Comparison of ENCODE assay signal across 9 mouse cellular contexts in genomic region chr2:38423886-38424277, GRCm38 (mm10).
DNase-seq lines count a peak whose midpoint lies in the region; ATAC-seq and TF ChIP-seq lines count a peak whose summit lies in the region.
"Had no signal": no experiment of that assay in that cellular context is flagged by ENCODE, and none has a peak within 500 bp of the region (broad histone marks: within the 10 kb centered on the region; RNA-seq: fewer than 3 reads in every experiment).

No protein-coding gene starts in this region.

- no peak overlapping the region for H3K9ac ChIP-seq in intestine, embryonic 15.5 days
- no peak overlapping the region for H3K9ac ChIP-seq in intestine, postnatal 0 days (ENCODE audit: low read depth, low read length)
- no peak overlapping the region for H3K9ac ChIP-seq in forebrain, embryonic 15.5 days (replicated peaks)
- H3K9ac ChIP-seq in midbrain, embryonic 13.5 days (replicated peaks) = peak overlapping the region; percentile 55

- no peaks in the 10 kb centered on the region for H3K36me3 ChIP-seq in intestine, embryonic 15.5 days
- H3K36me3 ChIP-seq in intestine, postnatal 0 days (ENCODE audit: control insufficient read depth, insufficient read depth) = no peaks in the 10 kb centered on the region
- H3K36me3 ChIP-seq in forebrain, embryonic 15.5 days = no peaks in the 10 kb centered on the region
- no peaks in the 10 kb centered on the region for H3K36me3 ChIP-seq in midbrain, embryonic 13.5 days

- TF ChIP-seq CTCF in intestine, postnatal 0 days (IDR thresholded peaks at IDR 0.05; ENCODE audit: low read depth) = no peak
- TF ChIP-seq CTCF in cerebellum, adult 2 months (IDR thresholded peaks at IDR 0.05; ENCODE audit: borderline replicate concordance, insufficient read depth, low read depth, low read length) = no peak

- H3K4me3 ChIP-seq in intestine, embryonic 15.5 days (replicated peaks) = no peak overlapping the region
- no peak overlapping the region for H3K4me3 ChIP-seq in intestine, postnatal 0 days (ENCODE audit: low read depth, low read length)
- no peak overlapping the region for H3K4me3 ChIP-seq in cerebellum, adult 2 months (replicated peaks; ENCODE audit: insufficient read depth, low read depth, low read length)
- H3K4me3 ChIP-seq in forebrain, embryonic 15.5 days = peak overlapping the region; percentile 29; the same call in 1 of the 2 replicates
- no peak overlapping the region for H3K4me3 ChIP-seq in midbrain, embryonic 13.5 days (replicated peaks)

- 0 out of 2 replicates have a peak overlapping the region, but pooled peaks have one; percentile 17 for H3K4me2 ChIP-seq in intestine, embryonic 15.5 days (replicated peaks)
- H3K4me2 ChIP-seq in intestine, postnatal 0 days (replicated peaks; ENCODE audit: low read depth) = no peak overlapping the region
- H3K4me2 ChIP-seq in forebrain, embryonic 15.5 days (replicated peaks) = peak overlapping the region; percentile 46
- peak overlapping the region; percentile 34 for H3K4me2 ChIP-seq in midbrain, embryonic 13.5 days (replicated peaks)

- no peak overlapping the region for H3K27ac ChIP-seq in intestine, embryonic 15.5 days
- H3K27ac ChIP-seq in intestine, postnatal 0 days (ENCODE audit: low read depth, low read length) = no peak overlapping the region
- no peak overlapping the region for H3K27ac ChIP-seq in cerebellum, adult 2 months (ENCODE audit: insufficient read depth, low read length)
- H3K27ac ChIP-seq in forebrain, embryonic 15.5 days (replicated peaks) = peak overlapping the region; percentile 80
- H3K27ac ChIP-seq in midbrain, embryonic 13.5 days = peak overlapping the region; percentile 92

- 36% methylated on average over 7 of the region's 7 CpGs for WGBS in intestine, embryonic 15.5 days
- WGBS in intestine, postnatal 0 days = 48% methylated on average over 7 of the region's 7 CpGs
- WGBS in cerebellum, adult 2 months = 10% methylated on average over 7 of the region's 7 CpGs
- WGBS in forebrain, embryonic 15.5 days = 5% methylated on average over 7 of the region's 7 CpGs
- 9% methylated on average over 7 of the region's 7 CpGs for WGBS in midbrain, embryonic 13.5 days

- no peak for TF ChIP-seq POLR2A in cerebellum, adult 2 months (IDR thresholded peaks at IDR 0.05; ENCODE audit: borderline replicate concordance, insufficient read depth, low read length)

- H3K27me3 ChIP-seq in intestine, embryonic 15.5 days (replicated peaks) = no peaks in the 10 kb centered on the region
- 0 out of 2 replicates have a peak, but pooled peaks cover 3% of the 10 kb centered on the region for H3K27me3 ChIP-seq in intestine, postnatal 0 days (replicated peaks; ENCODE audit: control insufficient read depth, insufficient read depth, low read length)
- no peaks in the 10 kb centered on the region for H3K27me3 ChIP-seq in cerebellum, adult 2 months (ENCODE audit: control insufficient read depth, insufficient read depth, low read length)
- no peaks in the 10 kb centered on the region for H3K27me3 ChIP-seq in forebrain, embryonic 15.5 days
- H3K27me3 ChIP-seq in midbrain, embryonic 13.5 days = no peaks in the 10 kb centered on the region; the same call in 1 of the 2 replicates

- DNase-seq in cerebellum, adult 2 months = peak; percentile 61 to 64
- no peak for DNase-seq in spleen, postnatal 10 days (ENCODE audit: low spot score in 2 of 2)
- no peak for DNase-seq in gastrocnemius, postnatal 10 days
- DNase-seq: adrenal gland, postnatal 25 days had no signal

- ATAC-seq in intestine, embryonic 15.5 days = no peak
- ATAC-seq in intestine, postnatal 0 days = no peak
- ATAC-seq in forebrain, embryonic 15.5 days (replicated peaks) = peak; percentile 33
- peak; percentile 19 for ATAC-seq in midbrain, embryonic 13.5 days
- no peak for ATAC-seq in granulocyte monocyte progenitor cell, adult 5-6 weeks (replicated peaks; ENCODE audit: poor library complexity, severe bottlenecking)

- H3K4me1 ChIP-seq in intestine, embryonic 15.5 days (replicated peaks) = peaks cover 6% of the 10 kb centered on the region; the same call in 1 of the 2 replicates
- H3K4me1 ChIP-seq in intestine, postnatal 0 days (replicated peaks; ENCODE audit: control insufficient read depth, insufficient read depth, low read length) = no peaks in the 10 kb centered on the region
- peaks cover 10% of the 10 kb centered on the region for H3K4me1 ChIP-seq in cerebellum, adult 2 months (ENCODE audit: control insufficient read depth, insufficient read depth, low read length)
- H3K4me1 ChIP-seq in forebrain, embryonic 15.5 days = peaks cover 17% of the 10 kb centered on the region
- H3K4me1 ChIP-seq in midbrain, embryonic 13.5 days (replicated peaks) = peaks cover 28% of the 10 kb centered on the region

- no peaks in the 10 kb centered on the region for H3K9me3 ChIP-seq in intestine, embryonic 15.5 days
- H3K9me3 ChIP-seq in intestine, postnatal 0 days (ENCODE audit: control insufficient read depth) = no peaks in the 10 kb centered on the region
- no peaks in the 10 kb centered on the region for H3K9me3 ChIP-seq in forebrain, embryonic 15.5 days
- H3K9me3 ChIP-seq in midbrain, embryonic 13.5 days = no peaks in the 10 kb centered on the region

Comparison
In these comparisons a context has a peak if more than half of its experiments do, and no peak if none do; other contexts are left out.
1. ATAC-seq: peak in forebrain, embryonic 15.5 days (single experiment) and midbrain, embryonic 13.5 days (single experiment); none in intestine, embryonic 15.5 days (single experiment), intestine, postnatal 0 days (single experiment) and granulocyte monocyte progenitor cell, adult 5-6 weeks (single experiment).
2. H3K27ac ChIP-seq: peak in forebrain, embryonic 15.5 days (single experiment) and midbrain, embryonic 13.5 days (single experiment); none in intestine, embryonic 15.5 days (single experiment), intestine, postnatal 0 days (single experiment) and cerebellum, adult 2 months (single experiment).
3. DNase-seq: peak in cerebellum, adult 2 months (2 of 2); none in spleen, postnatal 10 days (0 of 2) and gastrocnemius, postnatal 10 days (single experiment).